Mouse (Mus musculus) layer of hippocampus, postnatal 14 days (tissue): Measurements from ENCODE around the gene Fam129b. TPM values are rescaled to one million over a fixed set of nuclear protein-coding genes. Genes with fewer than 3 reads are reported as not detected.

ENCODE experiments used
- DNase-seq, 2 experiments: peaks; one replicate each; pipeline ENCODE4 v3.0.0; 2021 to 2022; ENCODE audit warnings: low spot score in 2 of 2, mixed read lengths in 1 of 2
- total RNA-seq, 2 experiments: library from RNA; stranded (reverse); gene quantifications; 2 replicates each; pipeline ENCODE4 v1.2.3; 2021

Fam129b gene
- total RNA-seq, 2 experiments from 2014 or later, result 15.2 to 18.7 TPM

GRCm38 (mm10) chr2:32922564-32922963 is 46.6 kb downstream of the Fam129b start:
- DNase-seq, result no peak

- no peak for DNase-seq
These were observed 47.8 kb downstream of the Fam129b start for GRCm38 (mm10) chr2:32923551-32924250.

GRCm38 (mm10) chr2:32924306-32924844 is 48.5 kb downstream of the Fam129b start:
- DNase-seq, result no peak

- DNase-seq, result no peak
These were observed 50.6 kb downstream of the Fam129b start for GRCm38 (mm10) chr2:32926330-32927075.

GRCm38 (mm10) chr2:32927624-32928234 is 51.8 kb downstream of the Fam129b start:
- DNase-seq, result no peak

GRCm38 (mm10) chr2:32928235-32928946 is 52.5 kb downstream of the Fam129b start:
- peak; percentile 64 to 76 for DNase-seq

- no peak for DNase-seq
These were observed 53.3 kb downstream of the Fam129b start for GRCm38 (mm10) chr2:32928947-32929829.

- no peak for DNase-seq
These were observed 55.8 kb downstream of the Fam129b start for GRCm38 (mm10) chr2:32931730-32932129.

- no peak for DNase-seq
These were observed 62.8 kb downstream of the Fam129b start for GRCm38 (mm10) chr2:32938741-32939140.

- peak in 1 of 2 experiments; percentile 72 for DNase-seq
These were observed 63.5 kb downstream of the Fam129b start for GRCm38 (mm10) chr2:32939418-32939817.

GRCm38 (mm10) chr2:32940483-32940882 is 64.6 kb downstream of the Fam129b start:
- DNase-seq, result no peak

GRCm38 (mm10) chr2:32947454-32947853 is 71.5 kb downstream of the Fam129b start:
- no peak for DNase-seq

GRCm38 (mm10) chr2:32954581-32954980 is 78.7 kb downstream of the Fam129b start:
- DNase-seq, result no peak

GRCm38 (mm10) chr2:32957344-32957743 is 81.4 kb downstream of the Fam129b start:
- DNase-seq, result no peak

GRCm38 (mm10) chr2:32960273-32960672 is 84.4 kb downstream of the Fam129b start:
- DNase-seq, result no peak

GRCm38 (mm10) chr2:32961192-32961995 is 85.5 kb downstream of the Fam129b start, which contains the start of the genes Rpl12 and Lrsam1:
Rpl12 (plus strand) TSS chr2:32961559.
Lrsam1 (minus strand) TSS chr2:32961614.
- peak; percentile 93 to 94 for DNase-seq

GRCm38 (mm10) chr2:32962062-32962874 is 86.4 kb downstream of the Fam129b start:
- peak in 1 of 2 experiments; percentile 50 for DNase-seq

GRCm38 (mm10) chr2:32962875-32963220 is 86.9 kb downstream of the Fam129b start:
- no peak for DNase-seq
